Mouse (Mus musculus): ENCODE results near the gene Atp13a2. TPM values are rescaled to one million over a fixed set of nuclear protein-coding genes. Genes with fewer than 3 reads are reported as not detected.

Gene Atp13a2
- polyA plus RNA-seq (2012; rRNA removed): 275 and 360 TPM in 2 replicates

DNA sequence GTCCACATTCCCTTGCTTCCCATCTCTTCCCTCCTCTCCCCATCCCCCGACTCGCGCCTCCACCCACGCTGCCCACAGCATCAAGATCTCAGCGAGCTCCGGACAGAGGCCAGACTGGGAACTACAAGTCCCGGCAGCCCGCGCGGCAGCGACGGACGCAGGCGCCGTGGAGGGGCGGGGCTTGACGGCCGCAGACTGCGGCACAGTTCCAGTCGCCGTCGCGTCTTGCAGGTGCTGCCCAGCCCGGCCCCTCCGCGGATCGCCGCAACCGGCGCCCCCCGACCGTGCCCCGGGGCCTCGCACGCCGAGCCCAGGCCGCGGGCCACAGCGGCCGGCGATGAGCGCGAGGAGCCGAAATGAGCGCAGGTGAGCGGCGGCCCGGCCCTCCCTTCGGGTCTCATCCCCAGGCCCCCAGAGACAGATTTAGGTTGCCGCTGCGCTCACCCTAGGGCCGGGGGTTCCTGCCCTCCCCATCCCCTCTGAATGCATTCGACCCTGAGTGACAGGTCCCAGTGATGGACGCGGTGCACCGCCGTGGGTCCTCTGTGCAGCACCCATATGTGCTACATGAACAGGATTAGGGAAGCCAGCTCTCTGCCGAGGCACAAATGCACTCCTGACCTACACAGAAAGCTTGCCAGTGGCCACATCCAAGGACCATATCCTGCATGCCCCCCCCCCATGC lies at the start of gene Atp13a2:
TSS of gene Atp13a2 (plus strand) at position 163 of the 685 bp plus-strand sequence.
- no peaks in the 10 kb centered on the region; the same call in 1 of the 2 replicates for H3K36me3 ChIP-seq (ENCODE audit: control insufficient read depth, insufficient read depth, low read length)
- H3K4me3 ChIP-seq (ENCODE audit: extremely low read depth, insufficient read depth, insufficient read length): peak within 1 kb of the TSS; percentile 90
- H3K4me1 ChIP-seq (ENCODE audit: control insufficient read depth, insufficient read depth, insufficient read length): peaks cover 30% of the 10 kb centered on the region; the same call in 1 of the 2 replicates
- no peaks in the 10 kb centered on the region for H3K27me3 ChIP-seq (ENCODE audit: control insufficient read depth, insufficient read depth, low read length)
- DNase-seq (ENCODE audit: low read depth in 1 of 2, low spot score in 2 of 2): peak; percentile 57 to 90
- whole genome bisulfite sequencing: under 1% methylated on average over 56 of the region's 58 CpGs
- peak within 1 kb of the TSS; percentile 75 for H3K27ac ChIP-seq (ENCODE audit: insufficient read depth, low read length)
- TF ChIP-seq CTCF (IDR thresholded peaks at IDR 0.05; ENCODE audit: extremely low read depth, insufficient read depth, insufficient read length, insufficient replicate concordance): no peak
- TF ChIP-seq POLR2A (IDR thresholded peaks at IDR 0.05; ENCODE audit: low read depth, low read length): peak; percentile 44; the same call in 1 of the 2 replicates

DNA sequence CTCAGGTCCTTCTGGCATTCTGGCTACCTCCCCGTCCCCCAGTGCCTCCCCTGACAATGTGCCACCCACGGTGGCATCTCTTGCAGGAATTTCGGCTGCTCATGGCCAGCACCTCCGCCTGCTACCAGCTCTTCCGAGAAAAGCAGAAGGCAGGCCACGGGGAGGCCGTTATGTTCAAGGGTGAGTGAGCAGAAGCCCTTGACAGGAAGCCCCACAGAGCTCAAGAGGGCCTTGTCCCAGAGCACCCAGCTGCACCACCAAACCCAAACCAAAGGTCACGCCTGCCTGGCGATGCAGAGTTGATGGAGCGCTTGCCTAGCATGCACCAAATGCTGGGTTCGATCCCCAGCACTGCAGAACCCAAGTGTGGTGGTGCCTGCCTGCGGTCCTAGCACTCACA lies 42.3 kb upstream of the Atp13a2 start:
- Histone ChIP-seq H3K4me1 (ENCODE audit: control insufficient read depth, insufficient read depth, insufficient read length) (peaks cover 39% of the 10 kb centered on the region; the same call in 1 of the 2 replicates), H3K27me3 (ENCODE audit: control insufficient read depth, insufficient read depth, low read length) (no peaks in the 10 kb centered on the region), H3K27ac (ENCODE audit: insufficient read depth, low read length) (peak overlapping the region; percentile 96), H3K36me3 (ENCODE audit: control insufficient read depth, insufficient read depth, low read length) (no peaks in the 10 kb centered on the region), H3K4me3 (ENCODE audit: extremely low read depth, insufficient read depth, insufficient read length) (no peak overlapping the region)
- no peak for TF ChIP-seq CTCF (IDR thresholded peaks at IDR 0.05; ENCODE audit: extremely low read depth, insufficient read depth, insufficient read length, insufficient replicate concordance)
- TF ChIP-seq POLR2A (IDR thresholded peaks at IDR 0.05; ENCODE audit: low read depth, low read length): no peak; the same call in 1 of the 2 replicates
- WGBS: 22% methylated on average over 12 of the region's 12 CpGs
- peak; percentile 56 to 80 for DNase-seq (ENCODE audit: low read depth in 1 of 2, low spot score in 2 of 2)

- DNase-seq (ENCODE audit: low read depth in 1 of 2, low spot score in 2 of 2): peak; percentile 67 to 68
- TF ChIP-seq CTCF (IDR thresholded peaks at IDR 0.05; ENCODE audit: extremely low read depth, insufficient read depth, insufficient read length, insufficient replicate concordance): no peak
- no peak; the same call in 1 of the 2 replicates for TF ChIP-seq POLR2A (IDR thresholded peaks at IDR 0.05; ENCODE audit: low read depth, low read length)
- WGBS: 7% methylated on average over 5 of the region's 5 CpGs
- Histone ChIP-seq H3K4me1 (ENCODE audit: control insufficient read depth, insufficient read depth, insufficient read length) (peaks cover 45% of the 10 kb centered on the region; the same call in 1 of the 2 replicates), H3K4me3 (ENCODE audit: extremely low read depth, insufficient read depth, insufficient read length) (peak overlapping the region; percentile 7; the same call in 1 of the 2 replicates), H3K27me3 (ENCODE audit: control insufficient read depth, insufficient read depth, low read length) (no peaks in the 10 kb centered on the region), H3K27ac (ENCODE audit: insufficient read depth, low read length) (peak overlapping the region; percentile 96), H3K36me3 (ENCODE audit: control insufficient read depth, insufficient read depth, low read length) (no peaks in the 10 kb centered on the region)
These were observed 41.7 kb upstream of the Atp13a2 start for GRCm38 (mm10) chr4:140944961-140945442.

GRCm38 (mm10) chr4:140945571-140945970 lies 41.1 kb upstream of the Atp13a2 start:
- H3K27me3 ChIP-seq (ENCODE audit: control insufficient read depth, insufficient read depth, low read length): no peaks in the 10 kb centered on the region
- WGBS: 50% methylated on average over 4 of the region's 4 CpGs
- H3K27ac ChIP-seq (ENCODE audit: insufficient read depth, low read length): peak overlapping the region; percentile 96
- no peaks in the 10 kb centered on the region for H3K36me3 ChIP-seq (ENCODE audit: control insufficient read depth, insufficient read depth, low read length)
- TF ChIP-seq POLR2A (IDR thresholded peaks at IDR 0.05; ENCODE audit: low read depth, low read length) (no peak), CTCF (IDR thresholded peaks at IDR 0.05; ENCODE audit: extremely low read depth, insufficient read depth, insufficient read length, insufficient replicate concordance) (no peak)
- H3K4me3 ChIP-seq (ENCODE audit: extremely low read depth, insufficient read depth, insufficient read length): no peak overlapping the region
- H3K4me1 ChIP-seq (ENCODE audit: control insufficient read depth, insufficient read depth, insufficient read length): peaks cover 48% of the 10 kb centered on the region; the same call in 1 of the 2 replicates
- DNase-seq (ENCODE audit: low read depth in 1 of 2, low spot score in 2 of 2): no peak

DNA sequence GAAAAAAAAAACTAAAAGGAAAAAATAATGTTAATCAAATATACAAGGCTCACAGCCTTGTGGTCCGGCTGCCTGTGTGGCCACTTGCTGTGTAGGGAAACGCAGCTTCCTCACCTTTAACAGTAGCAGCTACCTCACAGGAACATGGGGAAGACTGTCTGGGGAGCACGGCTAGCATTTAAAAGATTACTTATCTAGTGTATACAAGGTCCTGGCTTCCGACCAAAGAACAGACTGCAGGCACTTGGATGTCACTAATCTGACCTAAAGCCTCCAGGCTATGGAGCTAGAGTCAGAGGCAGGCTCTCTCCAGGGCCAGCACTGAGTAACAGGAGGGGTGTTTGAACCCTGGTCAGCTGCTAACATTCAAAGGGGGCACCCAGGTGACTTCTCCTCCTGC lies 40.6 kb upstream of the Atp13a2 start:
- 53% methylated on average over 4 of the region's 4 CpGs for WGBS
- Histone ChIP-seq H3K27ac (ENCODE audit: insufficient read depth, low read length) (peak overlapping the region; percentile 96), H3K4me3 (ENCODE audit: extremely low read depth, insufficient read depth, insufficient read length) (no peak overlapping the region), H3K4me1 (ENCODE audit: control insufficient read depth, insufficient read depth, insufficient read length) (peaks cover 48% of the 10 kb centered on the region; the same call in 1 of the 2 replicates), H3K27me3 (ENCODE audit: control insufficient read depth, insufficient read depth, low read length) (no peaks in the 10 kb centered on the region), H3K36me3 (ENCODE audit: control insufficient read depth, insufficient read depth, low read length) (no peaks in the 10 kb centered on the region)
- TF ChIP-seq POLR2A (IDR thresholded peaks at IDR 0.05; ENCODE audit: low read depth, low read length) (no peak), CTCF (IDR thresholded peaks at IDR 0.05; ENCODE audit: extremely low read depth, insufficient read depth, insufficient read length, insufficient replicate concordance) (no peak)
- DNase-seq (ENCODE audit: low read depth in 1 of 2, low spot score in 2 of 2): no peak

DNA sequence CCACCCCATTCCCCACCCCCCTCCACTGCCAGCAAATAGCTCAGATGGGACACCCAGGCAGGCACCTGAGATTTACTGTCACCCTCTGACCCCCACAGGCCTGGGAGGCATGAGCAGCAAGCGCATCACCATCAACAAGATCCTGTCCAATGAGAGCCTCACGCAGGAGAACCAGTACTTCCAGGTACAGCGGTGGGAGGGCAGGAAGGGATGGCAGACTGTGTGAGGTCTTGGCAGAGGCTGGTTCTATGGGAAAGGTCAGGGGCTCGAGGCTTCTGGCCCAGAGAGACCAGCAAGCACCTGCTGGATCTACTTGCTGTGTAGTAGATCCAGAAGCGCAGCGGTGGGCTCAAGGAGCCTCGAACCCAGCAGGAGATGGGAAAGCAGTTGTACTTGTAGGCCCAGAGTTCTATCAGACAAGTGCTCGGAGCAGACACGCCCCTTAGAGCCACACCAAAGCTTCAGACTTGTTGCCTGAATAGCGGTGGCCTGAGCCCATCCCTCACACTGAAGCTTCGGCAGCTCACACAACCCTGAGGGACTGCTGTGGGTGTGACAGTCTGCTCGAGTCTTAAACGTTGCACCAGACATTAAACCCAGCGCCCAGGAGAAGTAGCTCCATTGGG lies 40.0 kb upstream of the Atp13a2 start:
- WGBS: 76% methylated on average over 14 of the region's 14 CpGs
- Histone ChIP-seq H3K4me3 (ENCODE audit: extremely low read depth, insufficient read depth, insufficient read length) (no peak overlapping the region), H3K27ac (ENCODE audit: insufficient read depth, low read length) (peak overlapping the region; percentile 75), H3K27me3 (ENCODE audit: control insufficient read depth, insufficient read depth, low read length) (no peaks in the 10 kb centered on the region), H3K4me1 (ENCODE audit: control insufficient read depth, insufficient read depth, insufficient read length) (peaks cover 52% of the 10 kb centered on the region; the same call in 1 of the 2 replicates), H3K36me3 (ENCODE audit: control insufficient read depth, insufficient read depth, low read length) (no peaks in the 10 kb centered on the region)
- no peak for DNase-seq (ENCODE audit: low read depth in 1 of 2, low spot score in 2 of 2)
- TF ChIP-seq POLR2A (IDR thresholded peaks at IDR 0.05; ENCODE audit: low read depth, low read length) (no peak), CTCF (IDR thresholded peaks at IDR 0.05; ENCODE audit: extremely low read depth, insufficient read depth, insufficient read length, insufficient replicate concordance) (no peak)
